Mouse (Mus musculus) bone marrow, adult 2 months (tissue): ENCODE measurements around the gene Rasal1. TPM values are rescaled to one million over a fixed set of nuclear protein-coding genes. Genes with fewer than 3 reads are reported as not detected.

Source experiments
- H3K27ac ChIP-seq: fragments of 200-500 bp; 2 replicates; pipeline ENCODE4 v1.5.1; 2012; ENCODE audit warnings: low read depth, mild to moderate bottlenecking, control low read depth, inconsistent platforms, low read length; ENCODE audit not compliant: control insufficient read depth, poor library complexity, insufficient read depth
- H3K4me1 ChIP-seq: fragments of 200-500 bp; 2 replicates; pipeline ENCODE4 v1.6.1; 2011; ENCODE audit warnings: low read length; ENCODE audit not compliant: control insufficient read depth, insufficient read depth
- H3K4me3 ChIP-seq: fragments of 200-500 bp; replicated peaks from 2 replicates; pipeline ENCODE3; 2011; ENCODE audit warnings: mild to moderate bottlenecking, low read depth, low read length, control low read depth; ENCODE audit not compliant: control insufficient read depth
- CTCF ChIP-seq: fragments of 200-500 bp; IDR thresholded peaks from 2 replicates; pipeline ENCODE4 v1.5.1; 2011; ENCODE audit warnings: low read length, control low read depth; ENCODE audit not compliant: control insufficient read depth, insufficient read depth
- POLR2A ChIP-seq: fragments of 200-500 bp; IDR thresholded peaks from 2 replicates; pipeline ENCODE4 v1.6.1; 2011; ENCODE audit warnings: low read depth, mild to moderate bottlenecking, control low read depth, low read length, borderline replicate concordance; ENCODE audit not compliant: control insufficient read depth
- WGBS: fragments of 180-500 bp; shearing (Covaris S2); methylation state at CpG from one replicate; pipeline ENCODE4 v1.1.7; 2018; 5-methylcytosine and 5-hydroxymethylcytosine counted together
- polyA plus RNA-seq: library from polyadenylated mRNA; stranded (reverse); fragments of >200 nt; gene quantifications from 2 replicates; pipeline ENCODE4 v1.2.4, GENCODE M21; 2011; ENCODE audit warnings: low replicate concordance; ENCODE audit not compliant: missing spikeins, insufficient read depth, insufficient read length

The Rasal1 gene
- polyA plus RNA-seq, 1 experiment: 4.6 TPM

DNA sequence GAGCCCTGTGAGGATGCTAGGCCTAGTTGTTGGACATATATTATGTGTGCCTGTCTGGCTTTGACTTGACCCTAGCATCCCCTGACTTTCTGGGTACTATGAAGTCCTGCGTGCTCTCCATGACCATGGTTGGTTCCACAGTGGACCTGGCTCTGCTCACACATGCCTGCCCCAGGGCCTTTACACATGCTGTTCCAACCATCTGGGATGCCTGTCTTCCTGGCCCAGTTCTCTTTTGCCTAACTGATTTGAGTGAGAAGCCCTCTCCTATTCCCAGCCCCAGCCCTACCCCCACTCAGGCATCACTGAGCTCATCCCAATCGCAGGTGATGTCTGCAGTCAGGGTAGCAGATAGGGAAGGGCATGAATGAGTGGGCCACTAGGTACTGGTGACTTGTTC, 5.3 kb downstream of the Rasal1 start:
- no peak for TF ChIP-seq CTCF
- TF ChIP-seq POLR2A: no peak
- 90% methylated on average over 2 of the region's 2 CpGs for WGBS

DNA sequence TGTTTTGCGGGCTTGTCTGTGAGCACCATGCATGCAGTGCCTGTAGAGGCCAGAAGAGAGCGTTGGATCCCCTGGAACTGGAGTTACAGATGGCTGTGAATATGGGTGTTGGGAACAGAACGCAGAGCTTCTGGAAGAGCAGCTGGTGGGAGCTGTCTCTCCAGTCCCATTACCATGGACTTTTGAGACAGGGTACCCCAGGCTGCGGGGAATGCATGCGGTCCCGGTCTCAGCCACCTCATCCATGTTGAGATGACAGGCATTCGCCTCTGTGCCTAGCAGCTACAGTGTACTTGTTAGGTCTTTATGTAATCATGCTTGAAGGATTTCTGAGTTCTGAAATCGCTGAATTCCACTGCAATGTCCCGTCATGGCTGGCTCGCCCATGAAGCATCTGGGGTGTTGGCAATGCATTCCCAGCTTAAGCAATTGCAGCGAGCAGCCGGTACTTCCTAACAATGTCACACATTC, 7.7 kb downstream of the Rasal1 start:
- no peak for TF ChIP-seq CTCF
- TF ChIP-seq POLR2A: no peak
- no peak overlapping the region for H3K27ac ChIP-seq
- H3K4me1 ChIP-seq: no peaks in the 10 kb centered on the region; the same call in 1 of the 2 replicates
- H3K4me3 ChIP-seq: no peak overlapping the region
- 81% methylated on average over 12 of the region's 12 CpGs for WGBS

More for the DNA sequence above, 5.3 kb downstream of the Rasal1 start:
- no peak overlapping the region for H3K27ac ChIP-seq
- H3K4me3 ChIP-seq: no peak overlapping the region
- H3K4me1 ChIP-seq: no peaks in the 10 kb centered on the region; the same call in 1 of the 2 replicates

- 60% methylated on average over 5 of the region's 5 CpGs for WGBS
- Histone ChIP-seq H3K4me1 (no peaks in the 10 kb centered on the region), H3K27ac (no peak overlapping the region), H3K4me3 (no peak overlapping the region)
- TF ChIP-seq POLR2A (no peak), CTCF (no peak)
These were observed 12.2 kb downstream of the Rasal1 start for GRCm38 (mm10) chr5:120660816-120661215.

DNA sequence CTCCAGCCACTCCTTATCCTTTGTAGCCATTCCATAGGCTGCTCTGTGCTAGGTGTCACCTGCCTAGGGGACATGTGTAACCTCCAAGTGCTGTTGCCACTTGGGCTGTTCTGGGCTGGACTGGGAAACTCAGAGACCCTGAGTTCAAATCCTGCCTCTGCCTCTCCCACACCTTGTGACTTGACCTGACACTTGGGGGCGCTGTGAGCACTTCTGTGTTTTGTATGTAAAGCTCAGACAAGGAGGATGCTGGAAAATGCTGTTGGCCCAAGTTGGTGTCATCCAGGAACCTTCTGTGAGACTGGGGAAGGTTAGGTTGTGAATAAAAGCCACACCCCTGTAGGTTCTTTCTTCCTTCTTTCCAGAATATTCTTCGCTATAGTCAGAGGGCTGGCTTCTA, 16.3 kb downstream of the Rasal1 start:
- Histone ChIP-seq H3K27ac (no peak overlapping the region), H3K4me1 (no peaks in the 10 kb centered on the region), H3K4me3 (no peak overlapping the region)
- 51% methylated on average over 2 of the region's 2 CpGs for WGBS
- TF ChIP-seq CTCF: no peak
- no peak for TF ChIP-seq POLR2A

- WGBS: 61% methylated on average over 7 of the region's 7 CpGs
- Histone ChIP-seq H3K4me1 (no peaks in the 10 kb centered on the region), H3K4me3 (no peak overlapping the region), H3K27ac (no peak overlapping the region)
- TF ChIP-seq CTCF (no peak), POLR2A (no peak)
These were observed 20.1 kb downstream of the Rasal1 start for GRCm38 (mm10) chr5:120668761-120669160.

DNA sequence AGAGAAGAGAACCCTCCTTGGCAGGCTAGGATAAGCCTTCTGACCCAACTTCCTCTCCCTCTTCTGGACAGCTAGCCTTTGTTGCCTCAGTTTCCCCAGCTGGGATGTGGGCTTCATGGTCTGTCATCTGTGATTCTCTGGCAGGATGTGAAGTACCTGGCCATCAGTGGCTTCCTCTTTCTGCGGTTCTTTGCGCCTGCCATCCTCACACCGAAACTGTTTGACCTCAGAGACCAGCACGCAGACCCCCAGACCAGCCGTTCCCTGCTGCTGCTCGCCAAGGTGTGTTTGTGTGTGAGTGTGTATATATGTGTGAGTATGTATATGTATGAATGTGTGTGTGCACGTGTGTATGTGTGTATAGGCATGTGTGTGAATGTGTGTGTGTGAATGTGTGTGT, 21.5 kb downstream of the Rasal1 start:
- no peak overlapping the region for H3K4me3 ChIP-seq
- H3K4me1 ChIP-seq: no peaks in the 10 kb centered on the region
- WGBS: 53% methylated on average over 7 of the region's 7 CpGs
- TF ChIP-seq CTCF: no peak
- TF ChIP-seq POLR2A: no peak
- peak overlapping the region; percentile 20; the same call in 1 of the 2 replicates for H3K27ac ChIP-seq

GRCm38 (mm10) chr5:120671865-120672264, 23.3 kb downstream of the Rasal1 start:
- 70% methylated on average over 3 of the region's 3 CpGs for WGBS
- Histone ChIP-seq H3K4me1 (no peaks in the 10 kb centered on the region), H3K4me3 (no peak overlapping the region), H3K27ac (no peak overlapping the region)
- TF ChIP-seq POLR2A (no peak), CTCF (no peak)

DNA sequence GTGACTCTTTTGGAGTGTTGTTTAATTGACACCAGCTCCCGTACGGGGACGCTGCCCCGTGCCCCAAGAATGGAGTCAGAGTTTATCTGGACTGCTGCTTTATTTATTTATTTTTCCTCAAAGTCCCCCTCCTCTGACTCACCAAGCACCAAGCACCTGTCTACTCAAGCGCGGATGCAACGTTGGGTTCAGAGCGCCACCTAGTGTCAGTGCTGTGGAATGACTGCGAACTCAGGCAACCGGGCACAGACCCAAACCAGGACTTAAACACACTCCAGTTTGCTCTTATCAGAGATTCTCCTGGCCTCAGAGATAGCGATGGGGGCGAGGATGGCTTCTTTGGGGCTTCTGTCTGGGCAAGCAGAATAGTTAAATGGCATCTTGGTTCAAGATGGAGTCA, 25.0 kb downstream of the Rasal1 start:
- no peaks in the 10 kb centered on the region for H3K4me1 ChIP-seq
- no peak overlapping the region for H3K27ac ChIP-seq
- WGBS: 11% methylated on average over 12 of the region's 12 CpGs
- TF ChIP-seq CTCF (peak; percentile 98), POLR2A (no peak)
- H3K4me3 ChIP-seq: no peak overlapping the region

GRCm38 (mm10) chr5:120674229-120675145, 25.9 kb downstream of the Rasal1 start:
- no peak overlapping the region for H3K4me3 ChIP-seq
- TF ChIP-seq CTCF: no peak
- no peak for TF ChIP-seq POLR2A
- WGBS: 27% methylated on average over 21 of the region's 21 CpGs
- no peaks in the 10 kb centered on the region for H3K4me1 ChIP-seq
- H3K27ac ChIP-seq: peak overlapping the region; percentile 24
